Mouse (Mus musculus) lung, postnatal 10 days (tissue): ENCODE measurements around the gene Rasgef1b.

ENCODE experiments used
- DNase-seq: peaks from one replicate; pipeline ENCODE4 v3.0.0; 2021

Gene Rasgef1b

GRCm38 (mm10) chr5:99390776-99391175 lies 338.1 kb downstream of the Rasgef1b start:
- no peak for DNase-seq

GRCm38 (mm10) chr5:99390314-99390713 lies 338.6 kb downstream of the Rasgef1b start:
- DNase-seq, result no peak

- no peak for DNase-seq
These were observed 340.1 kb downstream of the Rasgef1b start for GRCm38 (mm10) chr5:99388585-99389250.

GRCm38 (mm10) chr5:99388131-99388530 lies 340.7 kb downstream of the Rasgef1b start:
- no peak for DNase-seq

GRCm38 (mm10) chr5:99387185-99387981 lies 341.5 kb downstream of the Rasgef1b start:
- no peak for DNase-seq

GRCm38 (mm10) chr5:99386246-99386845 lies 342.5 kb downstream of the Rasgef1b start:
- no peak for DNase-seq

GRCm38 (mm10) chr5:99385737-99386136 lies 343.1 kb downstream of the Rasgef1b start:
- no peak for DNase-seq

GRCm38 (mm10) chr5:99385090-99385489 lies 343.8 kb downstream of the Rasgef1b start:
- DNase-seq, result no peak

- DNase-seq, result no peak
These were observed 345.0 kb downstream of the Rasgef1b start for GRCm38 (mm10) chr5:99383783-99384281.

- DNase-seq, result no peak
These were observed 346.1 kb downstream of the Rasgef1b start for GRCm38 (mm10) chr5:99382786-99383185.

GRCm38 (mm10) chr5:99381639-99382038 lies 347.2 kb downstream of the Rasgef1b start:
- DNase-seq, result no peak

GRCm38 (mm10) chr5:99380882-99381281 lies 348.0 kb downstream of the Rasgef1b start:
- DNase-seq, result no peak

- DNase-seq, result no peak
These were observed 348.7 kb downstream of the Rasgef1b start for GRCm38 (mm10) chr5:99380166-99380565.

- DNase-seq, result no peak
These were observed 350.2 kb downstream of the Rasgef1b start for GRCm38 (mm10) chr5:99378437-99379226.

- no peak for DNase-seq
These were observed 353.1 kb downstream of the Rasgef1b start for GRCm38 (mm10) chr5:99375725-99376124.

GRCm38 (mm10) chr5:99374460-99374859 lies 354.4 kb downstream of the Rasgef1b start:
- no peak for DNase-seq

- DNase-seq, result no peak
These were observed 355.2 kb downstream of the Rasgef1b start for GRCm38 (mm10) chr5:99373570-99374151.

- no peak for DNase-seq
These were observed 358.2 kb downstream of the Rasgef1b start for GRCm38 (mm10) chr5:99370636-99371035.

- no peak for DNase-seq
These were observed 359.6 kb downstream of the Rasgef1b start for GRCm38 (mm10) chr5:99369256-99369655.

GRCm38 (mm10) chr5:99368615-99369014 lies 360.2 kb downstream of the Rasgef1b start:
- no peak for DNase-seq

GRCm38 (mm10) chr5:99360531-99360930 lies 368.3 kb downstream of the Rasgef1b start:
- DNase-seq, result no peak

- no peak for DNase-seq
These were observed 369.6 kb downstream of the Rasgef1b start for GRCm38 (mm10) chr5:99359251-99359650.
